Mouse (Mus musculus): ENCODE data around the gene Myh3.

GRCm38 (mm10) chr11:67133526-67133925 is 55.4 kb downstream of the Myh3 start:
- TF ChIP-seq CTCF (IDR thresholded peaks at IDR 0.05) (no peak), EP300 (IDR thresholded peaks at IDR 0.05) (no peak)
